Comparison of ENCODE assay signal across 13 mouse cellular contexts in genomic region chr17:25595495-25595894, GRCm38 (mm10). TPM values are rescaled to one million over a fixed set of nuclear protein-coding genes. Genes with fewer than 3 reads are reported as not detected.
DNase-seq lines count a peak whose midpoint lies in the region; ATAC-seq and TF ChIP-seq lines count a peak whose summit lies in the region.
"Had no signal": no experiment of that assay in that cellular context is flagged by ENCODE, and none has a peak within 500 bp of the region (broad histone marks: within the 10 kb centered on the region; RNA-seq: fewer than 3 reads in every experiment).

No protein-coding gene starts in this region.

- H3K4me3 ChIP-seq in kidney, adult 2 months (ENCODE audit: insufficient read depth, low read depth, low read length) = no peak overlapping the region
- no peak overlapping the region for H3K4me3 ChIP-seq in C2C12 (ENCODE audit: insufficient read depth, poor library complexity, severe bottlenecking)
- no peak overlapping the region for H3K4me3 ChIP-seq in embryonic fibroblast, embryonic 13.5 days (ENCODE audit: insufficient read depth, low read length)
- H3K4me3 ChIP-seq in hindbrain, embryonic 13.5 days = no peak overlapping the region
- H3K4me3 ChIP-seq: limb, embryonic 15.5 days had no signal

- no peaks in the 10 kb centered on the region for H3K4me1 ChIP-seq in kidney, adult 2 months (ENCODE audit: control insufficient read depth, insufficient read depth, low read length)
- no peaks in the 10 kb centered on the region for H3K4me1 ChIP-seq in embryonic fibroblast, embryonic 13.5 days (ENCODE audit: control insufficient read depth, insufficient read depth, low read length)
- H3K4me1 ChIP-seq in hindbrain, embryonic 13.5 days (replicated peaks) = peaks cover 14% of the 10 kb centered on the region

- H3K36me3 ChIP-seq in kidney, adult 2 months (ENCODE audit: control insufficient read depth, insufficient read depth, low read length) = no peaks in the 10 kb centered on the region
- peaks cover 1% of the 10 kb centered on the region for H3K36me3 ChIP-seq in C2C12 (ENCODE audit: control insufficient read depth, insufficient read depth)
- peaks cover 27% of the 10 kb centered on the region for H3K36me3 ChIP-seq in hindbrain, embryonic 13.5 days

- H3K27ac ChIP-seq in kidney, adult 2 months (ENCODE audit: insufficient read depth, low read depth, low read length) = no peak overlapping the region
- H3K27ac ChIP-seq in embryonic fibroblast, embryonic 13.5 days (ENCODE audit: insufficient read depth, low read length) = no peak overlapping the region
- no peak overlapping the region for H3K27ac ChIP-seq in hindbrain, embryonic 13.5 days
- H3K27ac ChIP-seq: limb, embryonic 15.5 days had no signal

- no peak for ATAC-seq in hindbrain, embryonic 13.5 days (ENCODE audit: low FRiP score)
- ATAC-seq: forebrain, postnatal 0 days; midbrain, embryonic 16.5 days had no signal

- no peaks in the 10 kb centered on the region for H3K9me3 ChIP-seq in hindbrain, embryonic 13.5 days

- no peak overlapping the region for H3K4me2 ChIP-seq in hindbrain, embryonic 13.5 days
- H3K4me2 ChIP-seq: heart, embryonic 11.5 days; limb, embryonic 15.5 days had no signal

- 71% methylated on average over 5 of the region's 5 CpGs for WGBS in kidney, adult 2 months
- 87% methylated on average over 5 of the region's 5 CpGs for WGBS in hindbrain, embryonic 13.5 days

- no peaks in the 10 kb centered on the region for H3K79me2 ChIP-seq in C2C12 (ENCODE audit: control insufficient read depth, insufficient read depth)

- DNase-seq in kidney, adult 2 months = no peak
- no peak for DNase-seq in kidney, postnatal 10 days
- DNase-seq in MN1 (ENCODE audit: low spot score) = peak; percentile 54
- DNase-seq in right cerebral cortex, postnatal 14 days = no peak
- DNase-seq: cerebellum, adult 11-12 months; forebrain, postnatal 0 days; kidney, adult 11 months had no signal

- H3K79me3 ChIP-seq in C2C12 (ENCODE audit: low read depth) = no peaks in the 10 kb centered on the region

- no peaks in the 10 kb centered on the region for H3K27me3 ChIP-seq in kidney, adult 2 months (replicated peaks; ENCODE audit: control insufficient read depth, insufficient read depth, low read length)
- H3K27me3 ChIP-seq in C2C12 (ENCODE audit: control insufficient read depth, insufficient read depth, insufficient read length) = no peaks in the 10 kb centered on the region
- no peaks in the 10 kb centered on the region for H3K27me3 ChIP-seq in hindbrain, embryonic 13.5 days

- no peak for TF ChIP-seq POLR2A in kidney, adult 2 months (IDR thresholded peaks at IDR 0.05; ENCODE audit: low read depth, low read length)
- TF ChIP-seq POLR2A in embryonic fibroblast, embryonic 13.5 days (IDR thresholded peaks at IDR 0.05; ENCODE audit: low read depth, low read length) = no peak

- H3K9ac ChIP-seq in hindbrain, embryonic 13.5 days = no peak overlapping the region
- H3K9ac ChIP-seq: forebrain, postnatal 0 days; limb, embryonic 15.5 days had no signal

- no peak overlapping the region for H3ac ChIP-seq in C2C12 (ENCODE audit: control insufficient read depth, insufficient read length, low read depth)

- TF ChIP-seq CTCF in kidney, adult 2 months (conservative IDR thresholded peaks at IDR 0.05; ENCODE audit: insufficient read depth, insufficient read length, low read depth, low read length) = peak; percentile 58
- peak; percentile 24 for TF ChIP-seq CTCF in C2C12 (IDR thresholded peaks at IDR 0.05; ENCODE audit: control insufficient read depth, insufficient read depth, insufficient read length)
- TF ChIP-seq CTCF in embryonic fibroblast, embryonic 13.5 days (IDR thresholded peaks at IDR 0.05; ENCODE audit: borderline replicate concordance, insufficient read depth, low read length) = peak; percentile 15; the same call in 1 of the 2 replicates

TF ChIP-seq in C2C12, 6 proteins besides CTCF, POLR2A, EP300 and RAD21:
- TF ChIP-seq CEBPB (IDR thresholded peaks at IDR 0.05; ENCODE audit: low read depth) = no peak
- TF ChIP-seq FOSL1 (IDR thresholded peaks at IDR 0.05; ENCODE audit: insufficient read depth, low read length, poor library complexity, severe bottlenecking) = no peak
- no peak for TF ChIP-seq MYOD1 (IDR thresholded peaks at IDR 0.05; ENCODE audit: control insufficient read depth, insufficient read length, low read depth)
- no peak for TF ChIP-seq MYOG (IDR thresholded peaks at IDR 0.05; ENCODE audit: control insufficient read depth, extremely low read depth, insufficient read length)
- TF ChIP-seq USF1 (IDR thresholded peaks at IDR 0.05; ENCODE audit: low read depth) = no peak
- TF ChIP-seq MAX (IDR thresholded peaks at IDR 0.05) = no peak

RNA-seq across cellular contexts. Expression of gene Lmf1, which starts 16.6 kb away (rescaled TPM):
- polyA plus RNA-seq in kidney, adult 2 months (2012; rRNA removed) = 31.6 and 35.4 TPM in 2 replicates
- polyA plus RNA-seq in C2C12 (2012; fragmentation: generic; extraction: Trizol) = 14.0 TPM
- polyA plus RNA-seq in embryonic fibroblast, embryonic 13.5 days (2011; ENCODE audit: insufficient read length, low read depth, missing spikeins) = 15.2 and 19.2 TPM in 2 replicates
- 22.6 and 24.0 TPM in 2 replicates for polyA plus RNA-seq in hindbrain, embryonic 13.5 days (2015; fragmentation: Nextera tagmentation; extraction: Ambion mirVana)

RNA-seq across cellular contexts. Expression of gene Sox8, which starts 25.0 kb away (rescaled TPM):
- polyA plus RNA-seq in kidney, adult 2 months (2012; rRNA removed) = 0.70 and 0.76 TPM in 2 replicates
- polyA plus RNA-seq in C2C12 (2012; fragmentation: generic; extraction: Trizol) = 0.99 TPM
- 0.27 and 0.28 TPM in 2 replicates for polyA plus RNA-seq in embryonic fibroblast, embryonic 13.5 days (2011; ENCODE audit: insufficient read length, low read depth, missing spikeins)
- 11.1 and 11.8 TPM in 2 replicates for polyA plus RNA-seq in hindbrain, embryonic 13.5 days (2015; fragmentation: Nextera tagmentation; extraction: Ambion mirVana)
